Mouse (Mus musculus) neural tube, embryonic 15.5 days (tissue): ENCODE results near the gene Pigw. TPM values are rescaled to one million over a fixed set of nuclear protein-coding genes. Genes with fewer than 3 reads are reported as not detected.

Experiments
- ATAC-seq: fragments of 200-750 bp; cut with Nextera tagmentation; 2 replicates; pipeline ENCODE4 v1.8.0; 2017; ENCODE audit warnings: mild to moderate bottlenecking, moderate TSS enrichment, moderate library complexity; ENCODE audit not compliant: low FRiP score
- H3K27ac ChIP-seq: fragments of 300-500 bp; sonication (generic); replicated peaks from 2 replicates; pipeline ENCODE4 v1.5.1; 2015; ENCODE audit warnings: mild to moderate bottlenecking, inconsistent platforms
- H3K27me3 ChIP-seq: fragments of 300-500 bp; sonication (generic); replicated peaks from 2 replicates; pipeline ENCODE4 v1.6.1; 2015; ENCODE audit warnings: inconsistent platforms
- H3K36me3 ChIP-seq: fragments of 300-500 bp; sonication (generic); 2 replicates; pipeline ENCODE4 v1.6.1; 2015; ENCODE audit warnings: inconsistent platforms
- H3K4me1 ChIP-seq: fragments of 300-500 bp; sonication (generic); 2 replicates; pipeline ENCODE4 v1.6.1; 2015; ENCODE audit warnings: inconsistent platforms
- H3K4me2 ChIP-seq: fragments of 300-500 bp; sonication (generic); 2 replicates; pipeline ENCODE4 v1.6.1; 2015; ENCODE audit warnings: inconsistent platforms, mild to moderate bottlenecking, moderate library complexity
- H3K4me3 ChIP-seq: fragments of 300-500 bp; sonication (generic); replicated peaks from 2 replicates; pipeline ENCODE4 v1.5.1; 2015; ENCODE audit warnings: mild to moderate bottlenecking, inconsistent platforms
- H3K9ac ChIP-seq: fragments of 300-500 bp; sonication (generic); replicated peaks from 2 replicates; pipeline ENCODE4 v1.6.1; 2015; ENCODE audit warnings: mild to moderate bottlenecking, inconsistent platforms
- H3K9me3 ChIP-seq: fragments of 300-500 bp; sonication (generic); replicated peaks from 2 replicates; pipeline ENCODE4 v1.6.1; 2016; ENCODE audit warnings: inconsistent platforms
- WGBS: fragments of 180-500 bp; shearing (Covaris S2); methylation state at CpG from one replicate; pipeline ENCODE4 v1.1.7; 2015; ENCODE audit warnings: mixed read lengths; 5-methylcytosine and 5-hydroxymethylcytosine counted together
- polyA plus RNA-seq: library from polyadenylated mRNA; unstranded; fragments of >200 nt; fragmentation: Nextera tagmentation; extraction: Ambion mirVana; gene quantifications from 2 replicates; pipeline ENCODE4 v1.2.1, GENCODE M21; 2015

Gene Pigw
- polyA plus RNA-seq: 2.7 and 2.9 TPM in 2 replicates

DNA sequence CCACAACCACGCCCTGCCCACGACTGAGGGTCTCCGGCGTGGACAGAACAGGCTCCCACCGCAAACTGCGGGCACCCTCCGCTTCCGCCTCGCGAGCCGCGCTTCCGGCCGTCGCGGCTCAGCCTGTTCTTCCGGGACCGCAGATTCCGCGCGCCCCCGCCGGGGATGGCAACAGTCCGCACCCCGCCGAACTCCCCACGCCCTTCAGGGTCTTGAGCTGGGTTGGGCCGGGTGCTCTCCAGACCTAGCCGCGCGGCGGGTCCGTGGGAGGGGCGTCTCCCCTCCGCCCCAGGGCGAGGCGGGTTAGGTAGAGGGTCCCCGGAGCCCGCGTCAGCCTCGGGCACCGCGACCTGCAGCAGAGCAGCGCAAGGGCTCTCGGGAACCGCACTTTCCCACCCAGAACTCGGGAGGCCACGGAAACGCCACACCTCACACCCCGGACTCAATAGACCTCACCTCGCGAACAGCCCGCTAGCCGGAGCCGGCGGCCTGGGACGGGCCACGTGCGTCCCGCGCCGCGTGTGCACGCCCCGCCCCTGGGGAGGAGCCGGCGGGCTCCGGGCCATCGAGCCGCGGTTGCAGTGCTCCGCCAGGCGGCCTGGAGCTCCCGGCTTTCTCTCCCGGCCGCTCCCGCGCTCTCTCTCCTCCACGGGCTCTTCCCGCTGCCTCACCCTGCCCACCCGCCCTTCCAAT lies at the start of gene Pigw, which contains the start of gene Myo19:
Gene Pigw (minus strand): TSS at position 514 of the 693 bp plus-strand sequence.
Gene Myo19 (plus strand): TSS at position 377 of the 693 bp plus-strand sequence.
- WGBS: under 1% methylated on average over 80 of the region's 81 CpGs
- ATAC-seq: peak; percentile 95

DNA sequence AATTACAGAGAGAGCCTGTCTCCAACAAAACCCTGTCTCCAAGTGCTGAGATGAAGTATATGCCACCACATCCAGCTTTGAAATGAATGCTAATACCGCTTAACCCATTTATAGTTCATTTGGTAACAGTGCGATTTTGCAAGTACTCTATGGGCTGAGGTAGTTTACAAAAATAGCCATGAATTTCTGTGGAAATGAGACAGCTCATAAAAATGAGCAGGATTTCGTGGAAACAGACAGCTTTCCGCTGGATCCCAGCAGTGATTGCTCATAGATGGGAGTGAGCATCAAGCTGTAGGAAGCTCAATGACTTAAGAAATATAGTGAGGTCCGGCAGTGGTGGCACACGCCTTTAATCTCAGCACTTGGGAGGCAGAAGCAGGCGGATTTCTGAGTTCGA lies 40.9 kb upstream of the Pigw start:
- Histone ChIP-seq H3K4me2 (no peak overlapping the region), H3K36me3 (no peaks in the 10 kb centered on the region), H3K4me3 (no peak overlapping the region), H3K4me1 (peaks cover 11% of the 10 kb centered on the region), H3K9ac (no peak overlapping the region), H3K27me3 (no peaks in the 10 kb centered on the region), H3K9me3 (no peaks in the 10 kb centered on the region), H3K27ac (no peak overlapping the region)
- no peak for ATAC-seq
- WGBS: 88% methylated on average over 8 of the region's 8 CpGs

More for the DNA sequence above, at the start of gene Pigw, which contains the start of gene Myo19:
- H3K4me1 ChIP-seq: peaks cover 19% of the 10 kb centered on the region
- no peaks in the 10 kb centered on the region for H3K27me3 ChIP-seq
- H3K4me3 ChIP-seq: peak within 1 kb of the TSS; percentile 97
- H3K27ac ChIP-seq: peak within 1 kb of the TSS; percentile 92
- H3K9ac ChIP-seq: peak within 1 kb of the TSS; percentile 89
- peak within 1 kb of the TSS; percentile 95 for H3K4me2 ChIP-seq
- peaks cover 17% of the 10 kb centered on the region for H3K36me3 ChIP-seq
- H3K9me3 ChIP-seq: no peaks in the 10 kb centered on the region

DNA sequence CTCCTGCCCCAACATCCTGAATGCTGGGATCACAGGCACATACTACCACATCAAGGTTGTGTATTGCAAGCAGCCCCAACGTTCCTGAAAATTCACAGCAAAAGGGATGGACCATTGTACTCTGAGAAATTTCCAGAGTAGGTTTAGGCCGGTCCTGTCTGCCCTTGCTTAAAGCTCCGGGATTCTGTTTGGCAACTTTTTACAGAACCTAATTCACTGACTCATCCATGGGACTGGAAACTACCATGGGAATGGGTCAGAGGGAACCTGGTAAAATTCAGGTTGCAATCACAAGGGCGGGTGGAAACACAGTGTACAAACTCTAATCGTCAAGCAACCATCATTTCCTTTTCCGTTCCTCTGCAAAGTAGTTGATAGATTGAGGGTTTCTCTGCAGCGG lies 39.9 kb upstream of the Pigw start:
- no peak overlapping the region for H3K9ac ChIP-seq
- 78% methylated on average over 7 of the region's 7 CpGs for WGBS
- peaks cover 20% of the 10 kb centered on the region for H3K4me1 ChIP-seq
- H3K36me3 ChIP-seq: no peaks in the 10 kb centered on the region
- no peak overlapping the region for H3K4me2 ChIP-seq
- ATAC-seq: no peak
- no peak overlapping the region for H3K4me3 ChIP-seq
- no peaks in the 10 kb centered on the region for H3K9me3 ChIP-seq
- H3K27me3 ChIP-seq: no peaks in the 10 kb centered on the region
- no peak overlapping the region for H3K27ac ChIP-seq

DNA sequence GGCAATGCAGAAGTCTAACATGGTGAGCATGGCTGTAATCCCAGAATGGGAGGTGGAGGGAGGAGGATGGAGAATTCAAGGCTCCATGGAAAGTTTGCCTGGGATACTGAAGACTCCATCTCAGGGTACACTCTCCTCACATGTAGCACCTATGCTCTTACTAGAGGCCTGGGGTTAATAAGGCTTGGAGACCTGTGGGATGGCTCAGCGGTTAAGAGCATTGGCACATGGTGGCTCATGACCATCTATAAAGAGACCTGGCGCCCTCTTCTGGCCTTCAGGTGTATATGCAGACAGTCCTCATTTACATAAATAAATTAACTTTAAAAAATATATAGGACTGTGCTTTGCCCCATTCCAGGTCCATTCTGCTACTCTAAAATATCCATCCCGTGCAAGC lies 39.2 kb upstream of the Pigw start:
- Histone ChIP-seq H3K27me3 (no peaks in the 10 kb centered on the region), H3K9me3 (no peaks in the 10 kb centered on the region), H3K4me2 (no peak overlapping the region), H3K27ac (no peak overlapping the region), H3K9ac (no peak overlapping the region), H3K4me3 (no peak overlapping the region), H3K36me3 (no peaks in the 10 kb centered on the region), H3K4me1 (peaks cover 26% of the 10 kb centered on the region)
- no peak for ATAC-seq
- WGBS: 44% methylated on average over 3 of the region's 3 CpGs

DNA sequence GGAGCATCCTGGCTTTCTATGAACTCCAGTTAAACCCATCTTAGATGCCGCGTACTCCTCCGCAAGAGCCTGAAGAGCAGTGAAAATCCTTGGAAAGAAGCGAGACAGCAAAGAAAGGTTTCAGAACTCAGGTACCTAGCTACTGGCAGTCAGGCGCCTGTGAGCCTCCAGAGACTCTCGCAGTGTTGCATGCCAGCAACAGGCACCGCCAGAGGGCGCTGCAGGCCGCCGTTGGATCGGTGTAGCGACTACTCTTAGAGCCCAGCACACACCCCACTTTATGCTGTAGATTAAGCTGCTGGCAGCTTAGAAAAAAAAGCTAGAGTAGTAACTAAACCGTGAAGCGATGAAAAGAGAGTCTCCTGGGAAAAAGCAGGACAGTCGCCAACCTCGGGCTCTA lies 38.3 kb upstream of the Pigw start:
- WGBS: 6% methylated on average over 16 of the region's 16 CpGs
- Histone ChIP-seq H3K27me3 (no peaks in the 10 kb centered on the region), H3K36me3 (peaks cover 5% of the 10 kb centered on the region; the same call in 1 of the 2 replicates), H3K4me2 (peak overlapping the region; percentile 44), H3K4me1 (peaks cover 31% of the 10 kb centered on the region), H3K9ac (0 out of 2 replicates have a peak overlapping the region, but pooled peaks have one; percentile 1), H3K27ac (no peak overlapping the region), H3K9me3 (no peaks in the 10 kb centered on the region), H3K4me3 (no peak overlapping the region; the same call in 1 of the 2 replicates)
- peak; percentile 79 for ATAC-seq

DNA sequence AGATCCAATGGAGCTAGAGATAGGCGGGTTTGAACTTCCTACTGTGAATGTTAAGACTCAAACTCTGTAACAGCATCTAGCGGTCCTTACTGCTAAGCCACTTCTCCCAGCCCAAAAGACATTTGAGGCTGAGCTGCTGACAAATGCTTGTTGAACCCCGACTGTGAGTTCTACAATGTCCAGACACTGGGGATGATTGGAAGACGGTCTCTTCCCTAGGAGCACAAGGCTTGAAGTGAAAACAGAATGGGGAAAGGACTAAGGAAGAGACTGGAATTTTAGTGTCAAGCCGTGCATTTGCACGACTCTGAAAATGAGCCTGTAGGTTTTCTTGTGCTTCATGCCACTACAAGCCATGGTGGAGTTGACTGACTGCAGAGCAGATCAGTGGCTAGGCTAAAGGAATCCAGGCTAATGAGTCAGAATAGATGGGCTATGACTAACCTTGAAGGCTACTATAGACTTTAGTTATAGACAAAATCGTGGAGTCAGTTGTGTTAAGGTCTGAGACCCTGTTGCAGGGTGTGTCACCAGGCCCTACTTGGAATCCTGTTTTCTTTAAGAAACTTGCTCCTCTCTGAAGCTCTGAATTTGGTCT lies 36.7 kb upstream of the Pigw start:
- Histone ChIP-seq H3K9ac (peak overlapping the region; percentile 48; the same call in 1 of the 2 replicates), H3K4me3 (peak overlapping the region; percentile 92), H3K9me3 (no peaks in the 10 kb centered on the region), H3K27ac (peak overlapping the region; percentile 41; the same call in 1 of the 2 replicates), H3K27me3 (no peaks in the 10 kb centered on the region), H3K36me3 (peaks cover 19% of the 10 kb centered on the region), H3K4me1 (peaks cover 31% of the 10 kb centered on the region), H3K4me2 (peak overlapping the region; percentile 76)
- no peak for ATAC-seq
- WGBS: 60% methylated on average over 7 of the region's 7 CpGs

DNA sequence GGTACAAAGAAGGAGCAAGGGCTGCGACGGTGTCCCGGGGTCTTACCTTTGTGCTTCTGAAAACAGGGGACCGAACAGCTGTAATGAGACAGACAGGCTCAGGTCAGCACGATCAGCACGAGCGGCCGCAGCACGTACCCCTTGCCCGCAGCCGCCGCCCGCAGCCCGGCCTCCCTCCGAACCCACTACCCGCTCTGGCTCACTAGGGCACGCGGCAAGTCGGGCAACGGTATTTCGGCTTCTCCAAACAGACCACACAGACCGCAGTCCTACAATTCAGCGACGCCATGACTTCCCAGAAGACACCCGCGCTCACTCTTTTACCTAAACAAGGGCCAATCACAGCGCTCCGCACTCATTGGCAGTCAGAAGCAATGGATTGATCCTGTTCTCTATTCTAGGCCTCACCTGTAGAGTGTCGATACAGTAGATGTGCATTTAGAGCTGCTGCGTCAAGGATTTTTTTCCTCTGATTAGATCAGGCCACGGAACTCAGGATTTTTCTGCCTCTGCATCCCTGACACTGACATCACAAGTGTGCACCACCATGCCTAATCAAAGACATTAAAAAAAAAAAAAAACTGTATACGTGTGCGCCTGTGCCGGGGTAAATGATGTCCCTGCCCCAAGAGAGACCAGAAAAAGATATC lies 36.1 kb upstream of the Pigw start, which contains the start of gene Znhit3:
Gene Znhit3 (minus strand): TSS at position 314 of the 650 bp plus-strand sequence.
- Histone ChIP-seq H3K4me3 (peak within 1 kb of the TSS; percentile 92), H3K27ac (peak within 1 kb of the TSS; percentile 49), H3K4me1 (peaks cover 31% of the 10 kb centered on the region), H3K9me3 (no peaks in the 10 kb centered on the region), H3K36me3 (peaks cover 25% of the 10 kb centered on the region), H3K4me2 (peak within 1 kb of the TSS; percentile 76), H3K9ac (peak within 1 kb of the TSS; percentile 81), H3K27me3 (no peaks in the 10 kb centered on the region)
- ATAC-seq: peak; percentile 92
- 3% methylated on average over 34 of the region's 34 CpGs for WGBS

DNA sequence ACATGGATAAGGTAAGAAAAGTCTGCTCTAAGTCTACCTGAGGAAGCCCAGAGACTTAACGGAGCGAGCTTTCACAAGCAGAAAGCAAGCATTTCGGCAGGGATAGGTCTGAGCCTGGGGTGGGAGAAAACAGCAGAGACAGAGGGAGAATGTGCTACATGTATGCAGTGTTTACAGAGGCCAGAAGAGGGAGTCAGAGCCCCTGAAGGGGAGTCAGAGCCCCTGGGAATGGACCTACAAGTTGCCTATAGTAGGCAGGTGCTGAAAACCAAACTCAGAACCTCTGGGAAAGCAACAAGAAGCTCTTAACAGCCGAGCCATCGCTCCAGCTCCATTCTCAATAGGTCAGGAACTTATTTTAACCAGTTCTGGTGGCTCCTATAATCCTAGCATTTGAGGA lies 34.6 kb upstream of the Pigw start:
- ATAC-seq: no peak
- H3K27ac ChIP-seq: no peak overlapping the region
- WGBS: 82% methylated on average over 5 of the region's 5 CpGs
- H3K4me2 ChIP-seq: peak overlapping the region; percentile 76; the same call in 1 of the 2 replicates
- H3K4me3 ChIP-seq: peak overlapping the region; percentile 92; the same call in 1 of the 2 replicates
- peaks cover 31% of the 10 kb centered on the region for H3K4me1 ChIP-seq
- no peak overlapping the region for H3K9ac ChIP-seq
- no peaks in the 10 kb centered on the region for H3K9me3 ChIP-seq
- H3K36me3 ChIP-seq: peaks cover 38% of the 10 kb centered on the region
- H3K27me3 ChIP-seq: no peaks in the 10 kb centered on the region

DNA sequence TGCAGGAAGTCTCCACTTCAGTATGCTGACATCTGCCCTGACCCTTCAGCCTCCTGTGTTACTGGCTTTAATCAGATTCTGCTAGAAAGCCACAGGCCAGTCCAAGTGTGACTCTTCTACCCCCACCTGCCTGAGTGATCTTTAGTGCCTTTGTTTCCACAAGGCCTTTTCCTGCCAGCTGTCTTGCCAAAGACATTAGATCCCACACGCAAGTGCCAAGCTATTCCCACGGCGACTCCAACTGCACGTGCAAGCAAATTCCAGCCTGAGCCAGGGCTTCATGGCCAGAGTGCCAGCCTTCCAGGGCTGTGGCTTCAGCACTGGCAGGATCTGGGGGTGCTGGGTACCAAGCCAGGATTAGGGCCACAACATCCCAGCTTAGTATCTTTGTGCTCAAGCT lies 30.3 kb upstream of the Pigw start:
- ATAC-seq: no peak
- H3K27ac ChIP-seq: no peak overlapping the region
- no peak overlapping the region for H3K4me3 ChIP-seq
- no peak overlapping the region for H3K4me2 ChIP-seq
- no peaks in the 10 kb centered on the region for H3K27me3 ChIP-seq
- H3K9ac ChIP-seq: no peak overlapping the region
- H3K9me3 ChIP-seq: no peaks in the 10 kb centered on the region
- H3K4me1 ChIP-seq: peaks cover 16% of the 10 kb centered on the region
- 73% methylated on average over 4 of the region's 4 CpGs for WGBS
- peaks cover 79% of the 10 kb centered on the region for H3K36me3 ChIP-seq

DNA sequence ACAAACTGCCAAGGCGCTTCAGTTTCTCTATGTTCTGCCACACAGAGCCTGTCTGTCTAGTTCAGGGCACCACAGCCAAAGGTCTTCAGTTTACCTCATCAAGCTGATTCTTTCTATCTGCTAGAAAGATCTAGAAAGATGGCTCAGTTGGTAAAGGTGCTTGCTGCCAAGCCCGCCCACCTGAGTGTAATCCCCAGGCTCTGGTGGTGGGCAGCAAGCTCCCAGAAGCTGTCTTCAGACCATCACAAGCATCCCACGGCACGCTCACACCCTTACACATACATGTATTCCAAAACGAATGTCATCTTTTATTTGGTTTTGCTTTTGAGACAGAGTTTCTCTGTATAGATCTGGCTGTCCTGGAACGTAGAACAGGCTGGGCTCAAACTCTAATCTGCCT lies 28.4 kb upstream of the Pigw start:
- Histone ChIP-seq H3K9ac (no peak overlapping the region), H3K36me3 (peaks cover 82% of the 10 kb centered on the region), H3K27ac (no peak overlapping the region), H3K4me2 (no peak overlapping the region), H3K4me1 (no peaks in the 10 kb centered on the region), H3K9me3 (no peaks in the 10 kb centered on the region), H3K4me3 (no peak overlapping the region), H3K27me3 (no peaks in the 10 kb centered on the region)
- no peak for ATAC-seq
- 98% methylated on average over 6 of the region's 6 CpGs for WGBS

DNA sequence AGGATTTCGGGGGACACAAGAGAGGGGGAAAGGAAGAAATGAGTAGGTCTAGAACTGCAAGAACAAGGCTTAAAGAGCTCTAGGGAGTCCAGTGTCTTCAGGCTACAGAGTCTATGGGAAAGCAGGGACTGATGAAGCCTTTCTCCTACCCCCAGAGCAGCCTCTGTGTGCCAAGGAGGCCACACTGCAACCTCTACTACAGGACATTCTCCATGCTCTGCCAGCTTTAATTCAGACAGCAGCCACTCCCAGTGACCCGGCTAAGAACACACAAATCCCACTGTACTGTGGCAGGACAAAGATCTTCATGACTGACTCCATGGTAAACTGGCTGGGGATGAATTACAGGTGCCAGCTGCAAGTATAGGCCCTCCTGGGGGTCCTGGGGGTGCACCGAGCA lies 27.0 kb upstream of the Pigw start:
- H3K9ac ChIP-seq: no peak overlapping the region
- H3K36me3 ChIP-seq: peaks cover 85% of the 10 kb centered on the region
- ATAC-seq: no peak
- no peak overlapping the region for H3K4me2 ChIP-seq
- H3K9me3 ChIP-seq: no peaks in the 10 kb centered on the region
- no peaks in the 10 kb centered on the region for H3K4me1 ChIP-seq
- 83% methylated on average over 3 of the region's 3 CpGs for WGBS
- H3K27ac ChIP-seq: no peak overlapping the region
- no peaks in the 10 kb centered on the region for H3K27me3 ChIP-seq
- no peak overlapping the region for H3K4me3 ChIP-seq
